Mouse (Mus musculus) layer of hippocampus, adult 9-11 months (tissue): ENCODE measurements at regions not wholly inside any gene's neighbourhood (a gene's known extent, or its start where the extent isn't known, plus 50 kb on each side); places are given as distances from the start of the nearest gene placed in this dataset.

Experiments
- DNase-seq: peaks from one replicate; pipeline ENCODE4 v3.0.0; 2022

- no peak for DNase-seq
These were observed 138.2 kb upstream of the Krr1 start for GRCm38 (mm10) chr10:111834280-111834679.

GRCm38 (mm10) chr10:111834925-111835823, 137.3 kb upstream of the Krr1 start:
- no peak for DNase-seq

DNA sequence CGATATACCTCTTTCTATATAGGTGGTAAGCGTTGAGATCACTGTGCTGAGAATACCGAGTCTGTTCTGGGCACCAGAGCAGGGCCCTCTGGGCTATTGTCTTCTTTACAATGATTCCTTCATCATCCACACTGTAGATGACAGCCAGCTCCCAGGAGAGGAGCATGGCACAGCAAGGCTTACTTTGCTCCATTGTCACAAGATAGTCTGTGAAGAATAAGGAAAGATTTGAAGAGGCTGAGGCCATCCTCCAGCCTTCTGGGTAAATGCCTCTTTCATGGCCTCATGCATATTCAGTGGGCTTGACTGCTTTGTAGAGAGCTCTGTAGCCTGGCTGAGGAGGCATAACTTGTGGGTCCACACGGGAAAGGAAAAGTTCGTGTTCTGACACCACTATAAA, 136.3 kb upstream of the Krr1 start:
- no peak for DNase-seq

DNA sequence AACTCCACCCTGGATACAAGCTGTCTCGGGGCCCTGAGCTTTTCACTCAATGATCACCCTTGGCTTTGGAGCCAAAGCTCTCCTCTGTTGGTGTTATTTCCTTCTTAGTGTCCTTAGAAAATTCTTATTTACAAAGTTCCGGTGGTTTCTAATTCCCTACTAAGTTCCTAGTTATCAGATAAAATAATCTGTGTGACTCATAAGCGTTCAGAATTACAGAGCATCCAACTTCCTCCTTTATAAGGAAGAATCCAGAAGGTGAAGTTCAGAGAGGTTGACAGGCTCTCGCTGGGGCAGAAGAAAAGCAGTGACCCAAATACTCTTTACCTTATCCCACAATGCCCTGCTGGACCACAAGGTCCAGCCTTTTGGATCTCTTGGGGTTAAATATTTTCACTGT, 135.7 kb upstream of the Krr1 start:
- no peak for DNase-seq

GRCm38 (mm10) chr10:111842321-111842775, 130.1 kb upstream of the Krr1 start:
- no peak for DNase-seq

- DNase-seq: no peak
These were observed 129.6 kb upstream of the Krr1 start for GRCm38 (mm10) chr10:111842896-111843295.

GRCm38 (mm10) chr10:111843301-111843700, 129.2 kb upstream of the Krr1 start:
- no peak for DNase-seq

DNA sequence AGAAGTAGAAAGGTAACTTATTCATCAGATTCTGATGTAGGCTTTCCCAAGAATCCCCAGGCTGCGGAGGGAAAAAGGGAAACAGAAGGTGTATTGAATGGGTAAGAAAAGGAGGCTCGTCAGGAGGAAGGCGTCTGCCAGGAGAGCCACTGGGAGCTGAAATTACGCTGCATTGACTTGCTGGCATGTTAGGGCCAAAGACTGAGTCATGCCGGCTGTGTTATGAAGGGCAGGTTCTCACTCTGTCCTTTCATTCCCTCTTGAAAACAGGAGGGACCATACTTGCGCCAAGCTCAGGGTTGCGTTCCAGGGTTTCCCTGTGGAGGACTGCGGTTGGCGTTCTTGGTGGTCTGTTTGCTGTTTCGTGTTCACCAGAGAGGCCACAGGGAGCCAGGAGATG, 128.3 kb upstream of the Krr1 start:
- no peak for DNase-seq

DNA sequence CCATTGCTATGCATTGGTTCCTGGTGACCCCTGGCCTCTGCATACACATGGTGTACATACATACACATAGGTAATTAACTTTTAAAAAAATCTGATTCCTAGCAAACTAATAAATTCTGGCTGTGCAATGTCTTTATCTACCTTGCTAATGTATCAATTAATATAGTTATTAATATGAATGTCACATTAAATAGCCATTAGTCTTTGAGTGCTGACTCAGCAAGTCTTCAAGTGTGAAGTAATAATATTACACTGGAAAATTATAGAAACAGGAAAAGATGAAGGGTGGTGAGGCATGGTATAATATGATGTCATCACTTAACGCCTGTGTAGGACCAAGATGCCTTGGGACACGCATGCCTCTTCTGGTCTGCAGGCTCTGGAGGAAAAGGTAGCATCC, 126.5 kb upstream of the Krr1 start:
- DNase-seq: no peak

DNA sequence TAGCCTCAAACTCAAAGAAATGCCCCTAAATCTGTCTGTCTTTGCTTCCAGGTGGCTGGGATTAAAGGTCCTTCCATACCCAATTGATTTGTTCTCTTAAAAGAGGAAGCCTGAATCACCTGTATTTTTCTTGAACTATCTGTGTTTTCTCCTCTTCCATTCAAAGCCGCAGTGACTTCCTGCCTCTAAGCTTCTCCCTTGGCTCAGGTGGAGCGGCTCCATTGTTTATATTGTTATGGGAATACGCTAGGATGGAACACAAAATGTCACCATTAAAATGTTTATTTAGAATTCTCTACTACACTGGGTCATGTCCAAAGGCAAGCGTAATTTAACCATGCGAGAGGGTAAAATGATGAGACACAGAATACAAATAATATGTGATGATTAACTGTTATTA, 118.2 kb upstream of the Krr1 start:
- no peak for DNase-seq

DNA sequence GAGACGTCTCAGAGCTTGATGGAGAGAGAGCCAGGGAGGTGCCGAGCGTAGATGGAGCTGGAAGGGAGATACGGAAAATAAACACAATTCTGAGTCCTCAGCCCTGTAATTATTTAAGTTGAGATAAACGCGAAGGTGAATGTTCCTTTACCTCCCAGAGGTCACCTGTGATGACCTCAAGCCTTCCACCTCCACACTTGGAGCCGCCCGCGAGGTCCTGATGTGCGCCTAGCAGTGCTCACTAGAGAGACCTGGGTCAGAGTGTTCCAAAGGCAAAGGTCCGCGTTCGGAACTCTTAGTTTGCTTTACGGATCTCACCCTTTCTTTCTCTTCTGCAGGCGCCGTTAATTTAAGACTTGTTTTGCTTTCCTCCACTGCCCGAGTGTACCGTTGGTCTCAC, 117.0 kb upstream of the Krr1 start:
- DNase-seq: no peak

DNA sequence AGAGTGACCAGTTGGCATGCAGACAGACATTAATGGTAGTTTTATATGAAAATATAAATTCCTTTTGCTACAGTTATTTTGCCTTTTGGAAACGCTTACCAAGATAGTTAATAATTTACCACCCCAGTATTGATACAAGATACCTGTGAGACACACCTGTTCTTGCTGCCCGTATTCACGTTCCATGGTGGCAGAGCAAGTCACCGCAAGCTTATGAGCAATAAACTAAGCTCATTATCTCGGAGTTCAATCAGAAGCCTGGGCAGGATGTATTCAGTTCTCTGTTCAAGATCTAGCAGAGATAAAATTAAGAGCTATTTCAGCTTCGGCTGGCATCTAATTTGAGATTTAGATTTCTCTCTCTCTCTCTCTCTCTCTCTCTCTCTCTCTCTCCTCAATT, 114.1 kb upstream of the Krr1 start:
- no peak for DNase-seq

DNA sequence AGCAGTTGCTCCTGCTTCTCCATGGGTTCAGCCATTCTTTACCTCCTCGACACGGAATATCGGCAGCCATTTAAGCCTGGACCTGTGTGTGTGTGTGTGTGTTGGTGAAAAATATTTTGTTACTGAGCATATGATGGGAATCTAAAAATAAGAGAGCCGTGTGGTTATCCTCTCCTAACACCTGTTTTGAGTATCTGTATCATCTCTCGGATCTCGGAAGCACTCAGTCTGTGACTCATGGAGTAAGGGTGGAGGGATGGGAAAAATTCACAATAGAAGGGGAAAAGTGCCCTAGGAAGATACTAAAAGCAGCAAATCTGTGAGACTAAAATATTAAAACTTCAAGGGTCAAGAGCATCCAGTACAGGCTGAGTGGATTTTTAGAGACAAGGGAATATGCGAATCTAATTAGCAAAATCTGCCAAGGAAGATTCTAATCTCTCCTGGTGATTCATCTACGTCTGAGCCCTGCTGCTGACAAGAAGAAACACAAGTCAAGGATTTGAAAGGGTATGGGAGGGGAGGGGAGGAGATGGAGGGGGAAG, 107.1 kb upstream of the Krr1 start:
- DNase-seq: no peak

GRCm38 (mm10) chr10:111867102-111867501, 105.4 kb upstream of the Krr1 start:
- DNase-seq: no peak

GRCm38 (mm10) chr10:111867538-111867937, 104.9 kb upstream of the Krr1 start:
- DNase-seq: no peak

- DNase-seq: no peak
These were observed 92.1 kb upstream of the Krr1 start for GRCm38 (mm10) chr10:111880354-111880753.

DNA sequence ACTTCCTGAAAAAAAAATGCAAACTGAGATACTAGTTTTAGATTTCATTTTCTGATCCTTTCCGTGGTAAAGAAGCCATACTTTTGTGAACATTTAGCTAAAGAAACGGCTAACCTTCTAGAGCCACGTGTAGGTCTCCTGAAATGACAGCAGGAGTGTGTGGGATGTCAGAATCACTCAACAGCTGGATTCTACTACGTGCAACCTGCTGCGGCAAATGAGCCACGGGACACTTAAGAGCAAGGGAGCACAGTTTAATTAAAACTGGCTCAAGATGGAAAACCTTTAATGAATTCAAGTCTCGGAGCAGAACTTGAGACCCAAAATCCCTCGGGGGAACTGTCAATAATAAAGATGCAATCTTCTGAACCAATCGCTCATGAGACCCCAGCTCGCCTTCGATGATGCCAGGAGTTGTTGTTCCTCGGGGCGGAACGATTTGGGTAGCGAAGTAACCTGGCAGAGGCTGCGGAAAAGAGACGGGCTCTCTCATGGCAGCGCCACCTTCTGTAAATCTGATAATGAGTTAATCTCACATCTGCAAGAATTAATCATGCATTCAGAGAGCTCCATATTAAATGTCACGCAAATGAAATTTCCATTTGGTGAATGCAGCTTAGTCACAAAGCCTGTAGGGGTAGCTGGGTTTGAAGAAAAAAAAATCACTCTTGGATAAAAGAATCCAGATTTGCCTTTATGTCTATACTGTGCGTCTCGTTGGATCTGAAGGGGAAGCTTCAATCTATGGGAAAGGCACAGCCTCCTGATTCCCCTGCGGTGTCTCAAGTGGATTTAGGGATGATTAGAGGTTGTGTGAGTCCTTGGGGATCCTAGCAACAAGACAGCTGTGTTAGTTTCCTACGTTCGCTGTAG, 90.9 kb upstream of the Krr1 start:
- no peak for DNase-seq

- DNase-seq: peak; percentile 44
These were observed 89.9 kb upstream of the Krr1 start for GRCm38 (mm10) chr10:111882521-111882920.

DNA sequence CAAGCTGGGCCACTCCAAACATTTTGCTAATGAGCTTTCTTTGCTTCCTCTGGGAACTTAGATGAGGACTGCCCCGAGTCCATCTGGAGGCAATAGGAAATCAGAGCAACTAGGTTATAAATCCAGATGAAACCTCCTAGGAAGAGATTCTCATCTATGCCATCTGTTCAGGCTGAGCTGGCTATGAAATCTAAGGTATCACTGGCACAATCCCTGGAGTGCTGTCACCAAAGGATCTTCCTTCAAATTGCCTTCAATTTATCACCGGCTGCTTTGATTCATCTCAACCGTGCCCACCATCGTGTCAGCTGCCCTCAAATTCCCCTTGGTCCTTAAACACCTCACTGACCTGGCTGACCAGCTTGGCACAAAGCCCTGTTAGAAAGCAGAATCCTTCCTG, 87.8 kb upstream of the Krr1 start:
- DNase-seq: peak; percentile 17

GRCm38 (mm10) chr10:111889111-111889510, 83.4 kb upstream of the Krr1 start:
- DNase-seq: no peak

DNA sequence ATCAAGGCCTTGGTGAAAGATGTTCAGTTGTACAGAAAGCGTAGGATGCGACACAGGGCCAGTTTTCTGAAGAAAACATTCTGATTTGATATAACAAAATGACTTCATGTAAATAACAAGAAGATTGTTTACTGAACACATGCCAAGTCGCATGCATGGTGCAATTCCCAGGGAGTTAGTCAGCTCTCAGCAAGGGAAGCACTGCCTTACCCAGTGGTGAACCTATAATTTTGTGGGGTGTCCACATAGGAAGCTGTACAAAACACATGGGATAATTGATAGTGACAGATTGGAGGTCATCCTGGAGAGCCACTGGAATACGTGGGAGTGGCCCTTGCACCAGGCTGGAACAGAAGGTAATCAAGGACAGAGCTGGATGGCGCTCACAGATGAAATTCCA, 79.0 kb upstream of the Krr1 start:
- no peak for DNase-seq

- DNase-seq: no peak
These were observed 78.5 kb upstream of the Krr1 start for GRCm38 (mm10) chr10:111893941-111894340.

DNA sequence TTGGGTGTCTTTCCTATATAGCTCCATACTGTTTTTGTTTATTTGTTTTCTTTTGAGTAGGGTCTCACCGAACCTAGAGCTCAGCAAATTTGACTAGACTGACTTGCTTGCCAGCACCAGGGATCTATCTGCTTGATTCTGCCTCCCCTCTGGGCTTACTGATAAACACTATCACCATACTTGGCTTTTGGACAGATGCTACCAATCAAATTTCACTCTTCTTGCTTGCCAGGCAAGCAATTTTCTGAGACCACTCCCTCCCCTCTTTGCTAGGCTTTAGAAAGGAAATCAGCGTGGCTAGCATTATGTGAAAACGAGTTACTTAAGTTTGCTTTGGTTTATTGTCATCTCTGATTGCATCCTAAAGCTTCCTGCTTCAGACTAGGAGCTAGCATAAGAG, 75.1 kb upstream of the Krr1 start:
- DNase-seq: no peak
